Mouse (Mus musculus): Measurements from ENCODE around the gene Rab3gap1. TPM values are rescaled to one million over a fixed set of nuclear protein-coding genes. Genes with fewer than 3 reads are reported as not detected.

Rab3gap1 gene
- polyA plus RNA-seq, 1 experiment from 2014 or later = 17.7 TPM

- H3K9ac ChIP-seq (ENCODE audit: low read length) = no peak overlapping the region
- H3K9me3 ChIP-seq (ENCODE audit: control insufficient read depth, low read length) = no peaks in the 10 kb centered on the region
- DNase-seq (ENCODE audit: low spot score) (no peak), ATAC-seq (replicated peaks; ENCODE audit: low FRiP score) (peak; percentile 65; the same call in 1 of the 2 replicates)
- H3K4me2 ChIP-seq (ENCODE audit: low read depth, low read length, severe bottlenecking) = no peak overlapping the region
- 56% methylated on average over 5 of the region's 5 CpGs for WGBS
- H3K27ac ChIP-seq (ENCODE audit: low read depth, low read length) = 0 out of 2 replicates have a peak overlapping the region, but pooled peaks have one; percentile 31
- H3K4me3 ChIP-seq (ENCODE audit: low read depth, low read length) = no peak overlapping the region
- 0 out of 2 replicates have a peak, but pooled peaks cover 2% of the 10 kb centered on the region for H3K4me1 ChIP-seq (replicated peaks; ENCODE audit: control insufficient read depth, insufficient read depth, low read length)
- H3K27me3 ChIP-seq (ENCODE audit: control insufficient read depth, insufficient read depth, low read length) = no peaks in the 10 kb centered on the region
- no peaks in the 10 kb centered on the region for H3K36me3 ChIP-seq (ENCODE audit: control insufficient read depth, insufficient read depth, low read length)
Measured at GRCm38 (mm10) chr1:127958801-127959200, 90.2 kb downstream of the Rab3gap1 start.

GRCm38 (mm10) chr1:127959312-127959718 lies 90.7 kb downstream of the Rab3gap1 start:
- WGBS = 42% methylated on average over 7 of the region's 7 CpGs
- H3K36me3 ChIP-seq (ENCODE audit: control insufficient read depth, insufficient read depth, low read length) = no peaks in the 10 kb centered on the region
- no peak overlapping the region for H3K4me2 ChIP-seq (ENCODE audit: low read depth, low read length, severe bottlenecking)

GRCm38 (mm10) chr1:127961140-127961539 lies 92.6 kb downstream of the Rab3gap1 start:
- no peaks in the 10 kb centered on the region for H3K36me3 ChIP-seq (ENCODE audit: control insufficient read depth, insufficient read depth, low read length)
- H3K27ac ChIP-seq (ENCODE audit: low read depth, low read length) = no peak overlapping the region

More at GRCm38 (mm10) chr1:127959312-127959718, 90.7 kb downstream of the Rab3gap1 start:
- ATAC-seq (replicated peaks; ENCODE audit: low FRiP score) (no peak), DNase-seq (ENCODE audit: low spot score) (no peak)
- Histone ChIP-seq H3K9me3 (ENCODE audit: control insufficient read depth, low read length) (no peaks in the 10 kb centered on the region), H3K4me3 (ENCODE audit: low read depth, low read length) (no peak overlapping the region), H3K27me3 (ENCODE audit: control insufficient read depth, insufficient read depth, low read length) (no peaks in the 10 kb centered on the region), H3K4me1 (replicated peaks; ENCODE audit: control insufficient read depth, insufficient read depth, low read length) (0 out of 2 replicates have a peak, but pooled peaks cover 2% of the 10 kb centered on the region), H3K9ac (ENCODE audit: low read length) (no peak overlapping the region), H3K27ac (ENCODE audit: low read depth, low read length) (peak overlapping the region; percentile 31; the same call in 1 of the 2 replicates)

GRCm38 (mm10) chr1:127963326-127963725 lies 94.8 kb downstream of the Rab3gap1 start:
- H3K27me3 ChIP-seq (ENCODE audit: control insufficient read depth, insufficient read depth, low read length) = no peaks in the 10 kb centered on the region
- H3K27ac ChIP-seq (ENCODE audit: low read depth, low read length) = no peak overlapping the region
- 91% methylated on average over 3 of the region's 3 CpGs for WGBS
- no peak overlapping the region for H3K4me3 ChIP-seq (ENCODE audit: low read depth, low read length)
- DNase-seq (ENCODE audit: low spot score) (no peak), ATAC-seq (replicated peaks; ENCODE audit: low FRiP score) (no peak)
- 0 out of 2 replicates have a peak, but pooled peaks cover 4% of the 10 kb centered on the region for H3K4me1 ChIP-seq (replicated peaks; ENCODE audit: control insufficient read depth, insufficient read depth, low read length)
- no peak overlapping the region for H3K4me2 ChIP-seq (ENCODE audit: low read depth, low read length, severe bottlenecking)
- no peaks in the 10 kb centered on the region for H3K36me3 ChIP-seq (ENCODE audit: control insufficient read depth, insufficient read depth, low read length)
- no peaks in the 10 kb centered on the region for H3K9me3 ChIP-seq (ENCODE audit: control insufficient read depth, low read length)
- no peak overlapping the region for H3K9ac ChIP-seq (ENCODE audit: low read length)

More at GRCm38 (mm10) chr1:127961140-127961539, 92.6 kb downstream of the Rab3gap1 start:
- Histone ChIP-seq H3K27me3 (ENCODE audit: control insufficient read depth, insufficient read depth, low read length) (no peaks in the 10 kb centered on the region), H3K9ac (ENCODE audit: low read length) (no peak overlapping the region), H3K9me3 (ENCODE audit: control insufficient read depth, low read length) (no peaks in the 10 kb centered on the region), H3K4me3 (ENCODE audit: low read depth, low read length) (no peak overlapping the region), H3K4me1 (replicated peaks; ENCODE audit: control insufficient read depth, insufficient read depth, low read length) (0 out of 2 replicates have a peak, but pooled peaks cover 2% of the 10 kb centered on the region), H3K4me2 (ENCODE audit: low read depth, low read length, severe bottlenecking) (no peak overlapping the region)
- no peak for ATAC-seq (replicated peaks; ENCODE audit: low FRiP score)
- no peak for DNase-seq (ENCODE audit: low spot score)
- WGBS = 82% methylated on average over 1 of the region's 1 CpGs

GRCm38 (mm10) chr1:127970870-127971269 lies 102.3 kb downstream of the Rab3gap1 start:
- Histone ChIP-seq H3K36me3 (ENCODE audit: control insufficient read depth, insufficient read depth, low read length) (no peaks in the 10 kb centered on the region), H3K4me3 (ENCODE audit: low read depth, low read length) (no peak overlapping the region), H3K9ac (ENCODE audit: low read length) (no peak overlapping the region), H3K27me3 (ENCODE audit: control insufficient read depth, insufficient read depth, low read length) (no peaks in the 10 kb centered on the region), H3K9me3 (ENCODE audit: control insufficient read depth, low read length) (no peaks in the 10 kb centered on the region), H3K27ac (ENCODE audit: low read depth, low read length) (no peak overlapping the region), H3K4me2 (ENCODE audit: low read depth, low read length, severe bottlenecking) (no peak overlapping the region), H3K4me1 (replicated peaks; ENCODE audit: control insufficient read depth, insufficient read depth, low read length) (0 out of 2 replicates have a peak, but pooled peaks cover 2% of the 10 kb centered on the region)
- WGBS = 92% methylated on average over 4 of the region's 4 CpGs
- ATAC-seq (replicated peaks; ENCODE audit: low FRiP score) (no peak), DNase-seq (ENCODE audit: low spot score) (no peak)

- ATAC-seq (replicated peaks; ENCODE audit: low FRiP score) (no peak), DNase-seq (ENCODE audit: low spot score) (no peak)
- 89% methylated on average over 4 of the region's 4 CpGs for WGBS
- H3K9me3 ChIP-seq (ENCODE audit: control insufficient read depth, low read length) = no peaks in the 10 kb centered on the region
- no peak overlapping the region for H3K9ac ChIP-seq (ENCODE audit: low read length)
- H3K27me3 ChIP-seq (ENCODE audit: control insufficient read depth, insufficient read depth, low read length) = no peaks in the 10 kb centered on the region
- H3K4me2 ChIP-seq (ENCODE audit: low read depth, low read length, severe bottlenecking) = no peak overlapping the region
- H3K27ac ChIP-seq (ENCODE audit: low read depth, low read length) = no peak overlapping the region
- H3K4me3 ChIP-seq (ENCODE audit: low read depth, low read length) = no peak overlapping the region
- H3K4me1 ChIP-seq (replicated peaks; ENCODE audit: control insufficient read depth, insufficient read depth, low read length) = no peaks in the 10 kb centered on the region
- H3K36me3 ChIP-seq (ENCODE audit: control insufficient read depth, insufficient read depth, low read length) = no peaks in the 10 kb centered on the region
Measured at GRCm38 (mm10) chr1:127974082-127974481, 105.5 kb downstream of the Rab3gap1 start.

- DNase-seq (ENCODE audit: low spot score) = no peak
- Histone ChIP-seq H3K9ac (ENCODE audit: low read length) (no peak overlapping the region), H3K36me3 (ENCODE audit: control insufficient read depth, insufficient read depth, low read length) (no peaks in the 10 kb centered on the region), H3K9me3 (ENCODE audit: control insufficient read depth, low read length) (no peaks in the 10 kb centered on the region), H3K27me3 (ENCODE audit: control insufficient read depth, insufficient read depth, low read length) (no peaks in the 10 kb centered on the region), H3K27ac (ENCODE audit: low read depth, low read length) (no peak overlapping the region), H3K4me2 (ENCODE audit: low read depth, low read length, severe bottlenecking) (no peak overlapping the region), H3K4me1 (replicated peaks; ENCODE audit: control insufficient read depth, insufficient read depth, low read length) (no peaks in the 10 kb centered on the region), H3K4me3 (ENCODE audit: low read depth, low read length) (no peak overlapping the region)
- 79% methylated on average over 2 of the region's 2 CpGs for WGBS
- no peak for ATAC-seq (replicated peaks; ENCODE audit: low FRiP score)
Measured at GRCm38 (mm10) chr1:127975676-127976075, 107.1 kb downstream of the Rab3gap1 start.

- Histone ChIP-seq H3K36me3 (ENCODE audit: control insufficient read depth, insufficient read depth, low read length) (no peaks in the 10 kb centered on the region), H3K27ac (ENCODE audit: low read depth, low read length) (no peak overlapping the region), H3K4me2 (ENCODE audit: low read depth, low read length, severe bottlenecking) (no peak overlapping the region), H3K27me3 (ENCODE audit: control insufficient read depth, insufficient read depth, low read length) (no peaks in the 10 kb centered on the region), H3K4me3 (ENCODE audit: low read depth, low read length) (no peak overlapping the region), H3K9me3 (ENCODE audit: control insufficient read depth, low read length) (no peaks in the 10 kb centered on the region), H3K9ac (ENCODE audit: low read length) (no peak overlapping the region), H3K4me1 (replicated peaks; ENCODE audit: control insufficient read depth, insufficient read depth, low read length) (no peaks in the 10 kb centered on the region)
- 91% methylated on average over 6 of the region's 6 CpGs for WGBS
- no peak for ATAC-seq (replicated peaks; ENCODE audit: low FRiP score)
- no peak for DNase-seq (ENCODE audit: low spot score)
Measured at GRCm38 (mm10) chr1:127976106-127976505, 107.5 kb downstream of the Rab3gap1 start.

GRCm38 (mm10) chr1:127978125-127978524 lies 109.6 kb downstream of the Rab3gap1 start:
- H3K36me3 ChIP-seq (ENCODE audit: control insufficient read depth, insufficient read depth, low read length) = no peaks in the 10 kb centered on the region
- ATAC-seq (replicated peaks; ENCODE audit: low FRiP score) (no peak), DNase-seq (ENCODE audit: low spot score) (no peak)
- no peak overlapping the region for H3K4me3 ChIP-seq (ENCODE audit: low read depth, low read length)
- H3K27ac ChIP-seq (ENCODE audit: low read depth, low read length) = no peak overlapping the region
- H3K9me3 ChIP-seq (ENCODE audit: control insufficient read depth, low read length) = no peaks in the 10 kb centered on the region
- 84% methylated on average over 1 of the region's 1 CpGs for WGBS
- no peak overlapping the region for H3K4me2 ChIP-seq (ENCODE audit: low read depth, low read length, severe bottlenecking)
- H3K9ac ChIP-seq (ENCODE audit: low read length) = no peak overlapping the region
- no peaks in the 10 kb centered on the region for H3K4me1 ChIP-seq (replicated peaks; ENCODE audit: control insufficient read depth, insufficient read depth, low read length)
- no peaks in the 10 kb centered on the region for H3K27me3 ChIP-seq (ENCODE audit: control insufficient read depth, insufficient read depth, low read length)

Data from forebrain, embryonic 11.5 days (tissue).